Mouse (Mus musculus): Measurements from ENCODE around the gene Efl1.

- TF ChIP-seq POLR2A (IDR thresholded peaks at IDR 0.05; ENCODE audit: insufficient read depth, low read length): no peak
- no peak for TF ChIP-seq CTCF (IDR thresholded peaks at IDR 0.05; ENCODE audit: low read depth, low read length)
- no peak for TF ChIP-seq EP300 (IDR thresholded peaks at IDR 0.05; ENCODE audit: insufficient read depth, low read depth, low read length)
Observed at GRCm38 (mm10) chr7:82733118-82733517, 84.7 kb downstream of the Efl1 start.

Data from ES-Bruce4 (cell line).